Mouse (Mus musculus): ENCODE data around the gene Tymp. TPM values are rescaled to one million over a fixed set of nuclear protein-coding genes. Genes with fewer than 3 reads are reported as not detected.

Tymp gene
- 3.2 and 3.9 TPM in 2 replicates for polyA plus RNA-seq (2012; rRNA removed)

DNA sequence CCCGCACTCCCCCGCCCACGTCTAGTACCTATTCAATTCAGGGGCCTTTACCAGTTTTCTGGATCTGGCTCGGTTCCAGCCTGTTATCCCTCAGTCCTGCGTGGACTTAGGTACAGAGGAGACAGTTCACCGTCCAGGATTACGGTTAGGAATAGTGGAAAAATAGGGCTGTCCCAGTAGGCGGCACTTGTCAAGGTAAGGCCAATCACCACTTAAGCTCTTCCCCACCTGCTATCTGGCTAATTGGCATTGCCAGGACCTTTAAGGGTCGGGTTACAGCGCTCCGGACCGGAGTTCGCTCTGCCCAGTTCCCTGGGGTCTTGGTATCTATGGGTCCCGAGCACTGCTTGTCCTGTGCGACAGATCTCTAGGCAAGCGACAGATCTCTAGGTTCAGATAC is at the start of gene Tymp:
Gene Tymp (minus strand): TSS at position 83 of the 400 bp plus-strand sequence.

DNA sequence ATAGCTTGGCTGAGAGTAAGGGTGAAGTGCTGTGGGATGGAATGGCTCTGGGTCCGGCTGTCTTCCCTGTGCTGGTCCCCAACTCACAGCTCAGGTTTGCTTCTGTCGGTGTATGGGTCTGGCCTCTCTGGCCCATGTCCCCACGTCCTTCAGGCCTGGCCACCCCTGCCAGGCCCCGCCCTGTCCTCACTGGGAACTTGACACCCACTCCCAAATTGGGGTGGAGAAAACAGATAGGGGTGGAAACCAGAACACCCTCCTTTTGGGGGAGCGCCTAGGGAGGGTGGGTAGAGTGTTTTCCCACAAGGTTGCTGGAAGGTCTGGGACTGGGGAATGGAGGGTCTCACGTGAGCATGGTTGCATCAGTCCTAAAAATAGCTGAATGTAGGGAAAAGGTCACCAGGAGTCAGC is 48.9 kb upstream of the Tymp start, which contains the start of gene Cpt1b:
Gene Cpt1b (minus strand): TSS at position 153 of the 411 bp plus-strand sequence.

DNA sequence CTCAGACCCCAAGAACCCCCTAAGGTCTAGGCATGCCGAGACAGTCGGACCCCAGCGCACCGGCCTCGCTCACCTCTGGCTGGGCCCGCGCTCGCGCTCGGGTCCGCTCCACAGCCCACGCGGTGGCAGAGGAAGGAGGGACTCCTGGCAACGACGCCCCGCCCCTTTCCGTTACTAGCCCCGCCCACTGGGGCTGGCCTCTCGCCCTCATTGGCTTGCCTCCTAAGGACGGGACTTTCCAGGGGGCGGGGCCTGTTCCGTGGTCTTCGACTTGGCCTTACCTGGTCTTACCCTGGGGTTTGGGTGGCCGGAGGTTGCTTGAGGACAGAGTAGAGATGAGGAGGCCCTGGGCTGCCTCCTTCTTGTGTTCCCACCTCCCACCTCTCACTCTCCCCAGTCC is 33.3 kb upstream of the Tymp start, which contains the start of gene Syce3:
Gene Syce3 (minus strand): TSS at position 386 of the 400 bp plus-strand sequence.

DNA sequence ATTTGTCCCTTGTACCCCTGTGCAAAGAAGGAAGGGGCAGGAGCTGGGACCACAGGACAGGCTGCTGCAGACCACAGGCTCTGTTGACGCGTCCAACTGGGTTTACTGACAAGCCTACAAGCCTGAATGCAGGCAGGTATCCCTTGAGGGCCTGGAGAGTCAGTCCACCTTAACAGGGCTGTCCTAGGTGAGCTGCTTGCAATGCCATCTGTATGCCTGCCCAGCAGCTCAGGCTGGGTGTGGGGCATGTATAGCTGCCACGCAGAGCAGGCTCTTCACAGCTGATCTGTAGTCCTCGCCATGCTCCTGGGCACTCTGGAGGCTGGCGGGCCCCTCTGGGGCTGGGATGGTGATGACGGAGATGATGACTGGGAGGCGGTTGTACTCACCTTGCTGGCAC is 7.8 kb upstream of the Tymp start, which contains the start of gene Klhdc7b:
Gene Klhdc7b (plus strand): TSS at position 301 of the 400 bp plus-strand sequence.

GRCm38 (mm10) chr15:89378831-89379401 is 2.1 kb upstream of the Tymp start, which contains the start of gene Odf3b:
TSS of gene Odf3b (minus strand) at chr15:89379282.

DNA sequence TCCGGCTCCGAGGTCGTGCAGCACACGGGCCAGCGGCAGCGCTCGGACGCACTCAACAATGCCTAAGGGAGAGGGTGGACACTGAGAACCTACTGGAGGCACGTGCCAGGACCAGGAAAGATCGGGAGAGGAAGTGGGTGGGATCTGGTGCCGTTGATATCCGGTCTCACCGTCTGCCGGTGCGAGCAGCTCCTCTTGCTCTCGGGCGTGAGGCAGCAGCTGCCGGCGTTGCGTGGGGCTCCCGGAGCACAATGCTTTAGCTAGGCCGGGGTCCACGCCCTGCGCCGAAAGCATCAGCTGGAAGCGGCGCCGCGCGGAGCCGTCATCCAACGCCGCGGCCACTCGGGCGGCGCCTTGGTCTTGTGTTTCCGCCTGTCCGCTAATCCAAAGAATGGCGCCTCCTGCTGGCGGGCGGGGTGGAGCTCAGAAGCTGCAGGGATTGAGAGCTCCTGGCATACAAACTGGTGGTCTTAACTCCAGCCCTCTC is 3.0 kb downstream of the Tymp start, which contains the start of gene Sco2:
Gene Sco2 (minus strand): TSS at position 85 of the 487 bp plus-strand sequence.

GRCm38 (mm10) chr15:89355241-89356187 is 21.3 kb downstream of the Tymp start, which contains the start of the genes Lmf2 and Ncaph2:
TSS of gene Lmf2 (minus strand) at chr15:89355659.
TSS of gene Ncaph2 (plus strand) at chr15:89355719.

DNA sequence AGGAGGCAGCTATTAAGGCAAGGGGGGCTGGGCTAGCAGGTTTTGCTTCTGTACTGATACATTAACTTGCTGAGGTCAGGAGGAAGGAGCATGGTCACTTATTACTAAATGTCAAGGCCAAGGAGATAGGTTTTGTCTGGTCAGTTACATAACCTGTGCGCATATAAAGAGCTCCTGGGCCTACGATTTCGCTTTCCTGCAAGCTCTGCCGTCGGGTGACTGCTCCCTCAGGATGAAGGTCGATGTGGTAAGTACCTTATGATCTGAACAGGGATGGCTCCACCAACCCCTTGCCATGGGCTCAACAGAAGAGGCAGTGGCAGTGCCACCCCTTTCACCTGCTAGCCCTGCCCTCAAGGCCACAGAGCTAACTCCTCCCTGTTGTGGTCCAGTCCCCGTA is 42.6 kb downstream of the Tymp start, which contains the start of gene Miox:
Gene Miox (plus strand): TSS at position 128 of the 400 bp plus-strand sequence.

DNA sequence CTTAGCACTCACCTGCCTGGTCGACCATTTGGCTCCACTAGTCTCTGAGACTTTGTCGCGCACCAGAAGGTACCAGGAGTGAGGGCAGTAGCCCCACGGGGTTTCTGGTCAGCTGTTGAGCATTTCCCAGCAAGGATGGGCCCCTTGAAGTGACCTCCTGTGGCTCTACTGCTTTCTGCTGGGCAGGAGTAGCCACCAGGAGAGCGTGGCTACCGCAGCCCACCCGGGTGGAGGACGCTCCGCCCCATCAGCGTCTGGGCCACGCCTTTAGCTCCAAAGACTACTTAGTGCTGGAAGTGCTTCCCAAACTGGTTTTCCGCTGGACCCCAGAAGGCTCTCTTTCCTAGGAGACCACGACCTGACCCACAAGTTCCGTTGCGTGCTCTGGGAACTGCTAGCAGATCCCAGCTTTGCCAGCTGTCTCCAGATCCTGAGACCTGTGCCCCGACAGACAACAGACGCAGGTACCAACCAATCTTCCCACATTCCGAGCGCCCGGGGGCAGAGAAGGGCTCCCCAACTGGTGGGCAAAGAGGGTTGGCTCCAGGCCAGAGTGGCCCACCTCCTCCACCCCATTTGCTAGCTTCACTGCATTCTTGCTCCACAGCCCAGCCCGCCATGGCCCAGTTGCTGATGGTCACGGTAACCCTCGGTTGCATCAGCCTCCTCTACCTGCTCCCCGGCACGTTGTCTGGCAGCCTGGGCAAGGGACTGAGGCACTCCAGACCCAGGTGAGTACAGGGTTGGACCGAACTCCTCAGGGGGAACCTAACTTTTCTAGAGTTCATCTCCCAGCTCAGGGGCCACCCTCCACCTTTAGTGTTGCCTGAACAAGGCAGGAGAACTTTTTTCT is 53.9 kb downstream of the Tymp start, which contains the start of gene Adm2:
Gene Adm2 (plus strand): TSS at position 51 of the 853 bp plus-strand sequence.

Other genes starting within 250 kb of the Tymp start
- 59.9 and 61.6 TPM in 2 replicates for gene Hdac10, start 248.3 kb downstream of the Tymp start, polyA plus RNA-seq (2012; rRNA removed)
- gene Mapk12, start 236.3 kb downstream of the Tymp start, polyA plus RNA-seq (2012; rRNA removed) = 9.2 and 9.8 TPM in 2 replicates
- gene Mapk11, start 227.4 kb downstream of the Tymp start, polyA plus RNA-seq (2012; rRNA removed) = 58.0 and 67.9 TPM in 2 replicates
- gene Plxnb2, start 196.3 kb downstream of the Tymp start, polyA plus RNA-seq (2012; rRNA removed) = 134 and 141 TPM in 2 replicates
- gene Dennd6b, start 180.5 kb downstream of the Tymp start, polyA plus RNA-seq (2012; rRNA removed) = 162 TPM in 2 replicates
- gene Ppp6r2, start 165.5 kb downstream of the Tymp start, polyA plus RNA-seq (2012; rRNA removed) = 132 and 135 TPM in 2 replicates
- gene Sbf1, start 61.7 kb downstream of the Tymp start, polyA plus RNA-seq (2012; rRNA removed) = 149 and 165 TPM in 2 replicates
- 0.07 TPM in 1 of 2 replicates, not detected in the other for gene Adm2, start 54.3 kb downstream of the Tymp start, polyA plus RNA-seq (2012; rRNA removed)
- gene Miox, start 42.6 kb downstream of the Tymp start, polyA plus RNA-seq (2012; rRNA removed) = not detected in 2 replicates
- gene Lmf2, start 21.4 kb downstream of the Tymp start, polyA plus RNA-seq (2012; rRNA removed) = 15.9 and 17.0 TPM in 2 replicates
- gene Ncaph2, start 21.3 kb downstream of the Tymp start, polyA plus RNA-seq (2012; rRNA removed) = 104 and 105 TPM in 2 replicates
- gene Sco2, start 3.2 kb downstream of the Tymp start, polyA plus RNA-seq (2012; rRNA removed) = 34.5 and 37.7 TPM in 2 replicates
- 2.2 and 4.6 TPM in 2 replicates for gene Odf3b, start 2.2 kb upstream of the Tymp start, polyA plus RNA-seq (2012; rRNA removed)
- gene Klhdc7b, start 7.9 kb upstream of the Tymp start, polyA plus RNA-seq (2012; rRNA removed) = 0.03 and 0.04 TPM in 2 replicates
- gene Syce3, start 33.5 kb upstream of the Tymp start, polyA plus RNA-seq (2012; rRNA removed) = 0.23 and 0.26 TPM in 2 replicates
- gene Cpt1b, start 48.8 kb upstream of the Tymp start, polyA plus RNA-seq (2012; rRNA removed) = 6.2 and 8.1 TPM in 2 replicates
- gene C730034F03Rik, start 52.5 kb upstream of the Tymp start, polyA plus RNA-seq (2012; rRNA removed) = 3.3 and 3.4 TPM in 2 replicates
- 0.11 and 0.19 TPM in 2 replicates for gene Gm44502, start 52.7 kb upstream of the Tymp start, polyA plus RNA-seq (2012; rRNA removed)
- 87.4 and 92.5 TPM in 2 replicates for gene Chkb, start 52.9 kb upstream of the Tymp start, polyA plus RNA-seq (2012; rRNA removed)
- 85.6 and 93.4 TPM in 2 replicates for gene Mapk8ip2, start 76.9 kb upstream of the Tymp start, polyA plus RNA-seq (2012; rRNA removed)
- gene Arsa, start 100.4 kb upstream of the Tymp start, polyA plus RNA-seq (2012; rRNA removed) = 36.4 and 36.7 TPM in 2 replicates
- 41.7 and 44.4 TPM in 2 replicates for gene Shank3, start 122.6 kb upstream of the Tymp start, polyA plus RNA-seq (2012; rRNA removed)
- gene Acr, start 191.3 kb upstream of the Tymp start, polyA plus RNA-seq (2012; rRNA removed) = 7.3 and 9.3 TPM in 2 replicates
- 114 and 122 TPM in 2 replicates for gene Rabl2, start 214.9 kb upstream of the Tymp start, polyA plus RNA-seq (2012; rRNA removed)

Data from central nervous system, embryonic 18 days (tissue).